Mouse (Mus musculus) layer of hippocampus, postnatal 14 days (tissue): ENCODE data around the gene Mon1a. TPM values are rescaled to one million over a fixed set of nuclear protein-coding genes. Genes with fewer than 3 reads are reported as not detected.

Experiments used
- DNase-seq, 2 experiments: peaks; one replicate each; pipeline ENCODE4 v3.0.0; 2021 to 2022; ENCODE audit warnings: low spot score in 2 of 2, mixed read lengths in 1 of 2
- total RNA-seq, 2 experiments: library from RNA; stranded (reverse); gene quantifications; 2 replicates each; pipeline ENCODE4 v1.2.3; 2021

The Mon1a gene
- total RNA-seq, 2 experiments from 2014 or later = 17.0 to 20.9 TPM

DNA sequence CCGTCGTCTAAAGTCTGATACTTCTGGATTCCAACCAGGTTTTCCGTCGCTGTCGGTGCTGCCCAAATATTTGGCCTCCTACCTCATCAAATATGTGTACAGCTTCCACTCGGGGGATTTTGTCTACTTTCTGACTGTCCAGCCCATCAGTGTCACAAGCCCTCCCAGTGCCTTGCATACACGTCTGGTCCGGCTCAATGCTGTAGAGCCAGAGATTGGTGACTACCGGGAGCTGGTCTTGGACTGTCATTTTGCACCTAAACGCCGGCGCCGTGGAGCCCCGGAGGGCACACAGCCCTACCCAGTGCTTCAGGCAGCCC lies 19.8 kb downstream of the Mon1a start:
- DNase-seq = no peak

DNA sequence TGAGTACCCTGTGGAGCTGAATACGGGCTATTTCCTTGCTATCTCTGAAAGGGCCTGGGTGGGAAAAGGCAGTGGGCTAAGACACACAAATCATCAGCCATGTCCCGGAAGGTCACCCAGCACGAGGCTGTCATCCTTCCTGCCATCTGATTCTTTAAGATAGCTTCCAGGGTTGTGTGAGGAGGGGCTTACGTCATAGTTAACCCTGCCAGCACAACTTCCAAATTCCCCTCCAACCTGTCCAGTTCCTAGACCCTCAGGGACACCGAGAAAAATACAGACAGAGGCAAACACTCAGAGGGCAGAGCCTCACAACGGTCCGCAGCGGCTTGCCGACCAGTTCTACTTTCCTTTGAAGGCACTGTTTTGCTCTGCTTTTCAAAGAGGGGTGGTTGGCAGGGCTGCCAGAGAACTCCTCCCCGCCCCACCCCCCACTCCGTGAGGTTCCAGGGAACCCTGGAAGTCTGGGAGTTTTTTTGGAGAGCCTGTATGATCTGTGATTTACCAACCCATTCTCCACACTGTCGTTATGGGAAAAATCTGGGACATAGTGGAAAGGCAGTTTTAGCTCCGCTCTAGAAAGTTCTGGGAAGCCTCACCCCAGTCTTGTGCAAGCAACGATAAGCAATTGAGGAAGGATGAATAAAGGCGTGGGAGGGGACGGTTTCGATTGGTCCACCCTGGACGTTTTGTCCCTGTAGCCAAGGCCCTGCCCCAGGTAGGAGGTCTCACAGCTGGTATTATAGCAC lies 20.6 kb downstream of the Mon1a start:
- DNase-seq = no peak

DNA sequence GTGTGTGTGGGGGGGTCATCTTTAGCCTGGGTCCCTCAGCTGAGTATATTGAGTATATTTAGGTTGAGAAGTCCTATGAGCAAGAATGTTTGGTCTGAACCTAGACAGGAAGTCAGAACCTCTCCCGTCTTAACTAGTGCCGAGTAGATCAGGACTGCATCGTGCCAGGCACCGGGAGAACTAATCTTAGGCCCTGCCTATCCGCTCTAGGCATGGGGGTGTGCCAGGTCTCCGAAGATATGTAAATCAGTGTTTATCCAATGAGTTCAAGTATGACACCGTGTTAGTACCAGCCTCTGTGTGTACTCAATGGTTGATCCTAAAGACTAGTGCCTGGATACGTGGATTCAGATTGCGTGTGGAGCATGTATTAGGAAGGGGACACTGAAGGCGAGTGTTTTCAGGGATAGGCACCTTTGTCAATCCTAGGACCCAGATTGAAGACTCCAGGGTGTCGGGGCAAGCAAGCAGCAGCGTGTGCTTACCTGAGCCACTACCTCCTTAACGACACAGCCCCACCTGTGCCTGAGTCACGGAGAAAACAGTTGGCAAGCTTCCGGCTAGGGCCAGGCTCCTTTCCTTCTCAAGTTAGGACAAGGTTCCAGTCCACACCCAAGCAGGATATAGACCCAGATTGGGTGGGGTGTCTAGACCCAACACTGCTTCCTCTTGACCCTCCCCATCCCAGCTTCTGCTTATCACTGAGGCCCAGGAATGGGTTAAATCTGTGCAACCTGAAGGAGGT lies 22.2 kb downstream of the Mon1a start:
- DNase-seq = no peak

DNA sequence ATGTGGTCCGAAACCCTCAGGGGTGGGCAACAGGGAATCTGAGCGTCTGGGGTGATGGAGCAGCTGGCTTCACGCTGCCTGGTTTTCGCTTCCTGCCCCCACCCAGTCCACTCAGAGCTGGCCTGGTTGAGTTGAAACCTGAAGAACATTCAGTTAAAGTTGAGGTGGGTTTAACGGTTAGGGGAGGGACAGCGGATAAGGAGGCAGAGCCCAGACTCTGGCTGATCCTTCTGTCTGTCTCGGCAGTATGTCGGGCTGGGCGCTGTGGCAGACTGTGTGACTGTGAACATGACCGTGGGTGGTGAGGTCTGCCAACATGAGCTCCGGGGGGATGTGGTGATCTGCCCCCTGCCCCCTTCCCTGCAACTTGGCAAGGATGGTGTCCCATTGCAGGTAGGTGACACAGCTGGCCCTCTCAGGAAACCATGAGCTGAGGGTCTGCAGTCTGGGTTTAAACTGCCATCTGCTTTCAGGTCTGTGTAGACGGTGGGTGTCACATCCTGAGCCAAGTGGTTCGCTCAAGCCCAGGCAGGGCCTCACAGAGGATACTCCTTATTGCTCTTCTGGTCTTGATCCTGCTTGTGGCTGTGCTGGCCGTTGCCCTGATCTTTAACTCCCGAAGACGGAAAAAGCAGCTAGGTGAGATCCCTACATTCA lies 26.9 kb downstream of the Mon1a start:
- DNase-seq = no peak

DNA sequence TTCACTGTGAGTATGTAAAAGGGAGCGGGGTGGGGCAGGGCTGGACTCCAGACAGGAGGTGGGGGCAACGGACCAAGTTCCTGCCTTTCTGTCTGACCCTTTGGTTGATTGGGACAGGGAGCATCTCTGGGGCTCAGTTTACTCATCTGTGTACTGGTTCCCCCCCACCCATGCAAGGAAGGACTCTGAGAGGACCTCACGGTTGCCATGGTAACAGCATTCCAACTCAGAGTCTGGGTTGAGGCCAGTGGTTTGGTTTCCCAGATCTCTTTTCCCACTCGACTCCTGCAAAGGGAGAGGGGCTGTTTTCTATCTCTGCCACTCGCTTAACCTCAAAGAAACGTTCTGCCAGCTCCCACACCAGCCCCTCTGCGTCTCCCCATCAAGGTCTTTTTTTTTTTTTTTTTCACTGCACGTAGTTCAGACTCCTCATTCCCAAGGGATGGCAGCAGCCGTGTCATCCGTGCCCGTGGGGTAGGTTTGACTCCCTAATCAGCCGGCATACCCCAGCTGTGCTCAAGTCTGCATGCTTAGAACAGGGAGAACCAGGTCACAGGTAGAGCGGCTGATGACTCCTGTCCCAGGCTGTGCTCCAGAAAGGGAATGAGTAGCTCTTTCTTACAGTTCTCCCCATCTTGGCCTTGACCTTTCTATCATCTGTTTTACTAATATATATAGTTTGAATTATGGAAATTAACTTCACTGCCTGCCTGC lies 30.1 kb downstream of the Mon1a start:
- no peak for DNase-seq

DNA sequence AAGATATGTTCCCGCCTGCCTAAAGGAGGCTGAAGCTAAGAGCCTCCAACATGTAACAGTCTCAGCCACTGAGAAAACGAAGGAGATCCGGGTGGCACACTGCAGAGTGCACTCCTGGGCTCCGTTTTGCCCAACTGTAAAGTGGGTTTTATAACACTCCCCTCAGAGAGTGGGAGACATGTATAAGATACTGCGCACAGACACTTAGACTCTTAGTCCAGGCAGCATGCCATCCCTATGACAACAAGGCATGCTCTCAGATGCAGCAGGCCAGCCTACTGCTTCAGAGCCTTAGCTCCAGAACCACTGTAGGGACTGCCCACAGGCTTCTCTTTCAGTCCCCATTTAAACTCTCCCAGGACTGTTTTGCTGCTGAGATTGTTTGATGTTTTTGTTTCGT lies 30.9 kb downstream of the Mon1a start:
- DNase-seq = no peak

DNA sequence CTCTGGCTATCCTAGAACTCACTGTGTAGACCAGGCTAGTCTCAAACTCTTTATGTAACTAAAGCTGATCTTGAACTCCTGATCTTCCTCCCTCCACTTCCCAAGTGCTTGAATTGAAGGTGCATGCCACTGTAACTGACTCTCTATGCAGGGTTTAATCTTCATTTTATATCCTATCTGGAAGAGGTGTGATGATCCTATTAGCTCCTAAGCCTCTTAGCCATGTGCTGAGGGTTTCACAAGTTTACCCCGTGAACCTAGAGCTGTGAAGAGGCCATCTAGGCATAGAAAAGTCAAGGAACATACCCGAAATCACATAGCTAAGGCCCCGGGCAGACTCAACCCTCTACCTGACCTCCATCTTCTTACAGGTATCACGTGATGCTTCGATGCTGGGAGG lies 31.5 kb downstream of the Mon1a start:
- DNase-seq = no peak

DNA sequence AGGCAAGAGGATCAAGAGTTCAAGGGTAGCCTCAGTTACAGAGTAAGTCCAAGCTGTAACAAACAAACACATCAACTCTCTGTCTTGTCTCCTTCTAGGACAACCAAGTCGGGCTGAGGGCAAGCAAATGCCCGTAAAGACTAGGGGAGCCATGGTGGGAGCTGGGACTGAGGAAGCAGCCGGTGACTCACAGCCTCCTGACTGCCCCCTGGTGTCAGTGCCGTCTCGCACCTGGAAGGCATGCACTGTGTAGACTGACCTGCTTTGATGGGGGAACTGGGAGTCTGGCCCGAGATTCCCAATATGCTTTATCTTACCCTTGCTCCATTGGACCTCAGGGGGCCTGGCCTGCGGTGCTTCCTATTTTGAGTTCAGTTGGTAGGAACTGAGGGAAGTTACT lies 35.1 kb downstream of the Mon1a start:
- DNase-seq = no peak

DNA sequence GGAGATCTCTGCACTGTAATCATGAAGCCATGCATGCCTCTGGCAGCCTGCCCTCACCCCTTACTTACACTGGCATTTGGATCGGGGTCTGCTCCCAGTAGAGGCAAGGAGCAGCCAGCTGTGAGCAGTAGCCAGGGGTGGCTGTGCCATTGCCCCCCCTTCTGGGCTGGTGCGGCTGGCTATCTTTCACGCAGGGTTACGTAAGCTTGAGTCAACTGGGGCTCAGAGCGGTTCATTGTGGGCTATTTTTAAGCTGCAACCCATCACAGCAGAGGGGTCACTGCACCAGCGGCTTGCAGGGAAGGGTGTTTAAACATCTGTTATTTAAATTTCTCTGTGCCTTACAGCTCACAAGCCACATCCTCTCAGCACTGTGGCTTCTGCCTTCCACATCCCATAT lies 36.0 kb downstream of the Mon1a start:
- no peak for DNase-seq

DNA sequence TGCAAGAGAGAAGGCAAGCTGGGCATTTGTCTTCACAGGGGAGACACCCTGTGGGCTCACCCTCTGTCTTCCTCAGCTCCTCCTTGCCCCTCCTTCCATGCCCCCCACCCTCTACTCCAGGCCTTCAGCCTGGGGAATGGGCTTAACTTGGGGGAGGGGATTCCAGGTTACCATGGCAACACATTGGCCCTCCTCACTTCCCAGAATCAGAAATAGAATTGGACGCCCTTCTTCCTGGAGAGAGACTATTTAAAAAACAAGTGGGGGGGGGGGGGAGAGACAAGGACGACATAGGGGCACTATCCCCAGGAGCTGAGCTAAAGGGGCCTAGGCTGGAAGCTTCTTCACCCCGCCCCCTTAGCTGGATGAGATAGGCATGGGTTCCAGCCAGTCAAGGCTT lies 37.3 kb downstream of the Mon1a start:
- no peak for DNase-seq

DNA sequence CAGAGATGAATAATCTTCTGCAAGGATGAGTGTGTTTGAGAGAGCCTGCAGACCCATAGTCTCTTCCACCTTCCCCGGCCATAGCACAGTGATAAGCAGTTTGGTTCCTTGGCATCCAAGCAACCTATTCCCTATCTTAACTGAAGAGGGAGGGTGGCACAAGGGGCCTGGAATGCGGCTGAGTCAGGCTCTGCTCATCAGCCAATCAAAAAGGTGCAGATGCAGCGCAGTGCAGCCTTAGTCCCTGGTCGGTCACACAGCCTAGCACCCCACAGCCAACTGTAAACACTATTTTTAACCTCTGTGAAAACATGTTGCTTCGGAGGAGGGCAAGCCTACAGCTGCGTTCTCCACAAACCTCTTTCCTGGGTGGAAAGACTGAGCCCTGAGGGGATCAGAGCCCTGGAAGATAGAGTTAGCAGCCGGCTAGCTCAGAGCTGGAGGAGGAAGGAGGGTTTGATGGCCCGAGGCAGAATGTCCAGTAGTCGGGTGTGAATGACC lies 39.0 kb downstream of the Mon1a start:
- no peak for DNase-seq

DNA sequence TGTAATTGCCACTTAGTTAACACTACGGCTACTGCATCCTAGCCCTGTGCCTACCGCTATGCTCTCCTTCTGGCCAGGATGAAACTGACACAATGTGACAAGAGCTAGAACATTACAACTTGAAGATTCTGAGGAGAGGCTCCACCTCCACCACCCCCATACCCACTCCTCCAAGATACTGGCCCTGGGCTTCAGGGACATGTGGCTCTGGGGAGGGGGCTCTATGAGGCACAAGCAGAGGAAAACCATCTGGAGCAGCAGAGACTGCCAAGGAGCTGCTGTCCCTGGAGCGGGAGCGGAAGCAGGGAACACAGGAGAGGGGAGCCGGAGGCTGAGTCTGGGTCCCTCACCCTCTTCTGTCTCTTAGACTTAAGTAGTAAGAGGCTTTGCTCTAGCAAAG lies 39.8 kb downstream of the Mon1a start:
- DNase-seq = peak in 1 of 2 experiments; percentile 69

DNA sequence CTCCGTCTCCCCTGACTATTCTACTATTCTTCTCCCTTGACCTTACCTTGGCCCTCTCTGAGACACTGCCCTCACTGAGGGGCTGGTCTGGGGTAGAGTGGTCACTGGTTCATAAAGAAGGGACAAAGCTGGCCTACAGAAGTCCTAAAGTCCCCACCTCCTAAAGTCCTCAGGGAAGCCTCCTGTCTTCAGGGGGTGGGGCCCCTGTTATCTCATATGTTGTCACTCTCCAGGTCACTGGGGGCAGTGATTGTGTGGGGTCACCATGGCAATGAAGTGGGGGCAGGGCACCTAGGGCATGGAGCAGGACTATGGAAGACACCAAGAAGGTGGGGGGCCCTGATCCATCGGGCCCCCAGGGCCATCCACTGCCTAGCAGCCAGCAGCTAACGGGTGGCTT lies 40.2 kb downstream of the Mon1a start, which contains the start of gene Actl11:
Gene Actl11 (plus strand): TSS at position 301 of the 400 bp plus-strand sequence.
- DNase-seq = no peak

DNA sequence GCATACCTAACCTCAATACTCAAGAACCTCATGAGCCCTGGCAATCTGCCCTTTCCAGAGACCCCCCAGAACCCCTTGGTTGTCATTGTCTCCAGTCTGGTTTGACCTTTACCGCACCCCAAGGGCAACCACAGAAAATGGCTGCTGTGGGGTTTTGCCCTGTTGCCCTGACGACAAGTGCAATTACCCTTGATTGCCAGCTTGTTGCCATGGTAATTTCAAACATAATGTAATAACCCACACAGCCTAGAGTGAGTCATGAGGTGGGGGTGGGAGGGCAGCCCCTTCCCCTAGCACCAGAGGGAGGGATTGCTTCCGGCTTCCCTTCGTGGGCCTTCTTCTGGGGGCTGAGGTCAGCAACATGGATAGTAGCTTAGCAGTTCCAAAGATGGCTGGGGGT lies 44.3 kb downstream of the Mon1a start:
- no peak for DNase-seq

DNA sequence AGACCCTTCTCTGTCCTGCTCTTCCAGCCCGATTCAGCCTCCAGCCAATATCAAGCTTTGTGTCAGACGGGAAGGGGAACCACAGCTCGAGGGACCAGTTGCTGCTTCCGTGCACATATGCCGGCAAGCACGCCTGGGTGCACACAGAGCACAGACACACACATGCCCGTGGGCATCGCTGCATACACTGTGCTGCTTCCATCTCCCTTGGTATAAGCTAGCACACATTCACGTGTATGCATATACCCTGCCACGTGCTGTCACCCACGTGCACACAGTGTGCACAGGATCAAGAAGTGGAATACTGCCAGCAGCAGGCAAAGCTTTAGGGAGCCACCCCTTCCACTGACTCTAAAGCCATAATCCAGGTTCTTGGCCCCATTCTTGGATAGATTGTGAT lies 46.2 kb downstream of the Mon1a start:
- DNase-seq = peak in 1 of 2 experiments; percentile 40

DNA sequence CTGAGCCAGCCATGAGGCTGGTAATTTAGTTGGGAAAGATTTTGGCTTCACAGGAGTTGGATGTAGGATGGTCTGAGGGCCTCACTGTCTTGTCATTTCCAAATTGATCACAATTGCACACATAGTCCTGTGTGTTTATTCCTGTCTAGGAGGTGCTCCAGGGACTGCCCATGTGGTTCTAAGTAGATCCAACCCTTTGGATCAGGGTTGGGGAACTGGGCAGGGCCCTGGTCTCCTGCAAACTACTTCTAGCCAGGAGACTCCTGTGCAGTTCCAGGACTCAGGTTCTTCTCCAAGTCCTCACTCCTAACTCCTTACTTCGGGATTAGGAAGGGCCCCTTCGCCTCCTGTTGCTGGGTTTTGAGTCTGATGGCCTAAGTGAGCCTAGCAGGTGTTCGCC lies 47.4 kb downstream of the Mon1a start, which contains the start of gene Camkv:
Gene Camkv (plus strand): TSS at position 301 of the 400 bp plus-strand sequence.
- DNase-seq = no peak

DNA sequence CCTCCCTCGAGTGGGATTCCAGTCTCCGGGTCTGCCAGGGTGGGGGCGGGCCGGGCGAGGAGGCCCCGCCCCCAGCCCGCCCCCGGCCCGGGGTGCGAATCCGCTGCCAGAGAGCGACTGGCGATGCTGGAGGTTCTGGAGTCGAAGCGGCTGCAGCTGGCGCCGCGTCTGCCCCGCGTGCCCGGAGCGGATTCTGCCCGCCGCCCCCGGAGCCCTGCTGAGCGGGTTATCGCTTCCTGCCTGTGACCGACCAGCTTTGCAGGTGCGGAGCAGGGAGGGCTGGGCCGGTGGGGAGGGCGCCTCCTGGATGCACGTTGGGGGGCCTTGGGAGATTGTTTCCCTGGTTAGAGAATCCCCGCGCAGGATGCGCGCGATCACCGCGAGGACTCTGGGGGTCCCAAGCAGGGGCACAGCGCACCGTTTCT lies 47.9 kb downstream of the Mon1a start:
- DNase-seq = peak; percentile 51 to 63

DNA sequence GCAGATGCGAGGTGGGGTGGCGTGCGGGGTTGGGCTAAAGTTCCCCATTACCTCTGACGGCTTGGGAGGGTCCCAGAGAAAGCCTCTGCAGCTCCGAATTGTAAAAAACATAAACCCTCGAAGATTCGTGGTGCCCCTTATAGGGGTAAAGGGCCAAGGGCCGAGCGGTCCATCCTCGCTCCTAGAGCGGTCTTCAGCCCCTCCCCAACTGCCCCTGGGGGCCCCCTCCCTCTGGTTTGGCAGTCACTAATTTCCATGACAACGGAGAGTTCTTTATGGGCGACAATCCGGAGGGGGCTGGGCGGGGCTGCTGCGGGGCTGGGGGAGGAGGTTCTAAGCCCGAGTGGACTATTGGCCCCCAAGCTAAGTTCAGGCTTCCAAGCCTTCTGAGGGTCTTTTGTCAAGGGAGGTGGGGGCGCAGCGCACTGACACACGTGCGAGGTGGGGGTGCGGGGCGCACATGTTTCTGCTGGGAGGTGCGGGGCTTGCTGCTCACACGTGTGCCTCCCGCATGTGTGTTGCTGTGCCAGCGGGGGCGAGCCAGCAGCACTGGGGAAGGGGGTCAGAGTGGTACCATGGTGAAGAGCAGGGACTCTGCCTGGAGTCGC lies 48.4 kb downstream of the Mon1a start:
- peak; percentile 53 to 67 for DNase-seq

DNA sequence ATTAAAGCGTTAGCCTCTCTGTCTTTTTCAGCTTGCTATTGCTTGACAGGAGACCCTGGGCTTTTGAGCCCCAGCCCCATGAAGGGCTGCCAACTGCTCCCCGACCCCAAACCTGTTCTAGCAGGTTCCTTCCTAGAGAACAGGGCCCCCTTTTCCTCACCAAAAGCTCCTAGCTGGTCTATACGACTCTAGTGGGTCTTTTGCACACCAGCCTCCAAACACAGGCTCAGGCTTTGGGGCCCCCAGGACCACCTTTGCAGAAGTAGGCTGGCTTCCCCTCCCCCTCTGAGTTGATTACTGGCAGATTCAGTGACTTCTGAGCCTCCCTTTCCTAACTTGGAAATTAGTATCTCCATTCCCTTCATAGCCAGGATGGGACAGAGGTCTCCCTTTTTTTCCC lies 48.9 kb downstream of the Mon1a start:
- no peak for DNase-seq

DNA sequence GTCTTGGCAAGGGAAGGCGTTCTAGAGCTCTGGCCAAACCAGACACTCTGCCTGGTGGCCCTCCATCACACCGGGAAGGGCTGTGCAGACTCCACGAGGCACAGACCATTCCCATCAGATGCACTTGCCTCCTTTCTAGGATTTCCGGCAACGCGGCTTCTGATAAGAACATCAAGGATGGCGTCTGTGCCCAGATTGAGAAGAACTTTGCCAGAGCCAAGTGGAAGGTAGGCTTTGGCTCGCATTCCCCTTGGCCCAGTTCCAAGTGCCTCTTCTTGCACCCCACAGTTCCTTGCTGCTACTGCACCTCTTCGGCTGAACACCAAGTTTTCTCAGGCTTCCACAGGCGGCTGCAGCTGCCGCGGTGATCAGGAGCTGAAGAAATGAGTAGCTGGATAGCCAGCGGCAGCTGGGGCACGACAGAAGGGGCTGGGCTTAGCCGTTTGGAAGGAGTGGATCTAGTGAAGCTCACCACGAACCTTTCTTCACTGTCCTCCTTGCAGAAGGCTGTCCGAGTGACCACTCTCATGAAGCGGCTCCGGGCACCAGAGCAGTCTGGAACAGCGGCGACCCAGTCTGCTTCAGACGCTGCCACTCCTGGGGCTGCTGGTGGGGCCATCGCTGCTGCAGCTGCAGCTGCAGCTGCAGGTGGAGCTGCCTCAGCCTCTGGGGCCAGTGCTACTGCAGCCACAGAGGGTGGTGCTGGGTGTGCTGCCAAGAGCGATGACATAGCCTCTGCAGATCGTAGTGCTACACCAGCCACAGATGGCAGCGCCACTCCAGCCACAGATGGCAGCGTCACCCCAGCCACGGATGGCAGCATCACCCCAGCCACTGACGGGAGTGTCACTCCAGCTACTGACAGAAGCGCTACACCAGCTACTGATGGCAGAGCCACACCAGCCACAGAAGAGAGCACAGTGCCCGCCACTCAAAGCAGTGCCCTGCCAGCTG lies 59.6 kb downstream of the Mon1a start:
- no peak for DNase-seq
